Mouse (Mus musculus): Measurements from ENCODE around the gene Rbms1. TPM values are rescaled to one million over a fixed set of nuclear protein-coding genes. Genes with fewer than 3 reads are reported as not detected.

Rbms1 gene
- polyA plus RNA-seq, 1 experiment: 252 TPM

- peaks cover 37% of the 10 kb centered on the region for H3K4me1 ChIP-seq (ENCODE audit: control insufficient read depth, insufficient read depth, low read length)
- TF ChIP-seq CTCF (IDR thresholded peaks at IDR 0.05; ENCODE audit: insufficient read depth, low read length) (no peak), POLR2A (IDR thresholded peaks at IDR 0.05; ENCODE audit: borderline replicate concordance, extremely low read depth, low read depth, low read length) (no peak)
- no peak for DNase-seq
- 91% methylated on average over 7 of the region's 7 CpGs for WGBS
- no peak overlapping the region for H3K4me3 ChIP-seq (replicated peaks; ENCODE audit: extremely low read depth, low read depth, low read length)
Measured at GRCm38 (mm10) chr2:60799816-60800215, 163.2 kb downstream of the Rbms1 start.

- DNase-seq: no peak
- Histone ChIP-seq H3K4me1 (ENCODE audit: control insufficient read depth, insufficient read depth, low read length) (peaks cover 35% of the 10 kb centered on the region), H3K4me3 (replicated peaks; ENCODE audit: extremely low read depth, low read depth, low read length) (peak overlapping the region; percentile 26)
- no peak for TF ChIP-seq POLR2A (IDR thresholded peaks at IDR 0.05; ENCODE audit: borderline replicate concordance, extremely low read depth, low read depth, low read length)
- TF ChIP-seq CTCF (IDR thresholded peaks at IDR 0.05; ENCODE audit: insufficient read depth, low read length): no peak
- 73% methylated on average over 17 of the region's 17 CpGs for WGBS
Measured at GRCm38 (mm10) chr2:60798767-60799529, 164.0 kb downstream of the Rbms1 start.

GRCm38 (mm10) chr2:60796969-60797669 lies 165.9 kb downstream of the Rbms1 start:
- 64% methylated on average over 17 of the region's 17 CpGs for WGBS
- TF ChIP-seq CTCF (IDR thresholded peaks at IDR 0.05; ENCODE audit: insufficient read depth, low read length) (no peak), POLR2A (IDR thresholded peaks at IDR 0.05; ENCODE audit: borderline replicate concordance, extremely low read depth, low read depth, low read length) (no peak)
- Histone ChIP-seq H3K4me1 (ENCODE audit: control insufficient read depth, insufficient read depth, low read length) (peaks cover 21% of the 10 kb centered on the region), H3K4me3 (replicated peaks; ENCODE audit: extremely low read depth, low read depth, low read length) (no peak overlapping the region)
- DNase-seq: peak; percentile 57

GRCm38 (mm10) chr2:60796616-60796968 lies 166.4 kb downstream of the Rbms1 start:
- DNase-seq: no peak
- H3K4me1 ChIP-seq (ENCODE audit: control insufficient read depth, insufficient read depth, low read length): peaks cover 16% of the 10 kb centered on the region
- TF ChIP-seq CTCF (IDR thresholded peaks at IDR 0.05; ENCODE audit: insufficient read depth, low read length) (no peak), POLR2A (IDR thresholded peaks at IDR 0.05; ENCODE audit: borderline replicate concordance, extremely low read depth, low read depth, low read length) (no peak)
- WGBS: 77% methylated on average over 2 of the region's 2 CpGs
- no peak overlapping the region for H3K4me3 ChIP-seq (replicated peaks; ENCODE audit: extremely low read depth, low read depth, low read length)

DNA sequence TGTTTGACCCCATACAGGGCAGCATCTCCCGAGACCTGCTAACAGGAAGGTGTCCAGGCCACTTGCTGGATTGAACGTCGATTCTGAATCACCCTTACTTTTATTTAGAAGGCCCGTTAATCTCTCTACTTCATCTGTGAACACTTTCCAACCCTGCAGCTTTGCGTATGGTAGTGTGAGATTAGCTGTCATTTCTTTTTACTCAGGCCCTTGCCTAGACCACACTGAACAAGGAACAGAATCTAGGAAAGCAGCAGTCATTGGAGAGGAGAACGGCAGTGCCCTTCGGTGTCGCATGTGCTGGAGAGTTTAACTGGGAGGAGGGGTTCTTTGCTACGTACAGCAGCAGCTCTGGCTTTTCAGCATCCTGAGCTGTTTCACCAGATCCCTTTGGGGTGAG lies 167.1 kb downstream of the Rbms1 start:
- no peak for DNase-seq
- TF ChIP-seq POLR2A (IDR thresholded peaks at IDR 0.05; ENCODE audit: borderline replicate concordance, extremely low read depth, low read depth, low read length) (no peak), CTCF (IDR thresholded peaks at IDR 0.05; ENCODE audit: insufficient read depth, low read length) (no peak)
- peaks cover 12% of the 10 kb centered on the region for H3K4me1 ChIP-seq (ENCODE audit: control insufficient read depth, insufficient read depth, low read length)
- WGBS: 80% methylated on average over 9 of the region's 9 CpGs
- H3K4me3 ChIP-seq (replicated peaks; ENCODE audit: extremely low read depth, low read depth, low read length): no peak overlapping the region

- WGBS: 88% methylated on average over 4 of the region's 4 CpGs
- no peak for TF ChIP-seq POLR2A (IDR thresholded peaks at IDR 0.05; ENCODE audit: borderline replicate concordance, extremely low read depth, low read depth, low read length)
- TF ChIP-seq CTCF (IDR thresholded peaks at IDR 0.05; ENCODE audit: insufficient read depth, low read length): no peak
- Histone ChIP-seq H3K4me1 (ENCODE audit: control insufficient read depth, insufficient read depth, low read length) (peaks cover 5% of the 10 kb centered on the region), H3K4me3 (replicated peaks; ENCODE audit: extremely low read depth, low read depth, low read length) (no peak overlapping the region)
- no peak for DNase-seq
Measured at GRCm38 (mm10) chr2:60792506-60792905, 170.5 kb downstream of the Rbms1 start.

GRCm38 (mm10) chr2:60789126-60789525 lies 173.9 kb downstream of the Rbms1 start:
- no peak for DNase-seq
- WGBS: 79% methylated on average over 3 of the region's 3 CpGs

GRCm38 (mm10) chr2:60788173-60788908 lies 174.7 kb downstream of the Rbms1 start:
- H3K4me3 ChIP-seq (replicated peaks; ENCODE audit: extremely low read depth, low read depth, low read length): no peak overlapping the region
- no peaks in the 10 kb centered on the region for H3K4me1 ChIP-seq (ENCODE audit: control insufficient read depth, insufficient read depth, low read length)
- 81% methylated on average over 6 of the region's 6 CpGs for WGBS
- TF ChIP-seq POLR2A (IDR thresholded peaks at IDR 0.05; ENCODE audit: borderline replicate concordance, extremely low read depth, low read depth, low read length) (no peak), CTCF (IDR thresholded peaks at IDR 0.05; ENCODE audit: insufficient read depth, low read length) (no peak)
- no peak for DNase-seq

More at GRCm38 (mm10) chr2:60789126-60789525, 173.9 kb downstream of the Rbms1 start:
- Histone ChIP-seq H3K4me1 (ENCODE audit: control insufficient read depth, insufficient read depth, low read length) (no peaks in the 10 kb centered on the region; the same call in 1 of the 2 replicates), H3K4me3 (replicated peaks; ENCODE audit: extremely low read depth, low read depth, low read length) (no peak overlapping the region)
- TF ChIP-seq POLR2A (IDR thresholded peaks at IDR 0.05; ENCODE audit: borderline replicate concordance, extremely low read depth, low read depth, low read length) (no peak), CTCF (IDR thresholded peaks at IDR 0.05; ENCODE audit: insufficient read depth, low read length) (no peak)

GRCm38 (mm10) chr2:60787088-60787487 lies 175.9 kb downstream of the Rbms1 start:
- 88% methylated on average over 5 of the region's 5 CpGs for WGBS

More at GRCm38 (mm10) chr2:60787088-60787487, 175.9 kb downstream of the Rbms1 start:
- no peak for DNase-seq
- Histone ChIP-seq H3K4me3 (replicated peaks; ENCODE audit: extremely low read depth, low read depth, low read length) (no peak overlapping the region), H3K4me1 (ENCODE audit: control insufficient read depth, insufficient read depth, low read length) (no peaks in the 10 kb centered on the region)
- TF ChIP-seq POLR2A (IDR thresholded peaks at IDR 0.05; ENCODE audit: borderline replicate concordance, extremely low read depth, low read depth, low read length) (no peak), CTCF (IDR thresholded peaks at IDR 0.05; ENCODE audit: insufficient read depth, low read length) (no peak)
